Mouse (Mus musculus) MEL (cell line): ENCODE results near the gene Pou3f1. TPM values are rescaled to one million over a fixed set of nuclear protein-coding genes. Genes with fewer than 3 reads are reported as not detected.

Source experiments
- DNase-seq: peaks from one replicate; pipeline ENCODE4 v3.0.0; 2011; ENCODE audit warnings: low read depth, low spot score
- H3K27ac ChIP-seq: 2 replicates; pipeline ENCODE4 v1.5.1; 2012; ENCODE audit warnings: low read depth, mild to moderate bottlenecking, control low read depth, low read length, moderate library complexity; ENCODE audit not compliant: control insufficient read depth
- H3K27me3 ChIP-seq, 2 experiments: fragments of 150-350 bp in 1 of 2; sonication (generic) in 1 of 2; 2 replicates each; pipeline ENCODE4 v1.6.1; 2012; ENCODE audit warnings: low read length in 2 of 2, mild to moderate bottlenecking in 2 of 2, improper control_type of control experiment in 1 of 2, moderate library complexity in 1 of 2; ENCODE audit not compliant: insufficient read depth in 2 of 2, control insufficient read depth in 1 of 2
- H3K36me3 ChIP-seq, 2 experiments: 2 replicates each; pipeline ENCODE4 v1.6.1; 2012 to 2014; ENCODE audit warnings: low read length in 2 of 2, improper control_type of control experiment in 1 of 2, inconsistent platforms in 1 of 2, mild to moderate bottlenecking in 1 of 2; ENCODE audit not compliant: insufficient read depth in 2 of 2, control insufficient read depth in 1 of 2
- H3K4me1 ChIP-seq, 2 experiments: fragments of 150-350 bp in 1 of 2; sonication (generic) in 1 of 2; 2 replicates each; pipeline ENCODE4 v1.6.1; 2012; ENCODE audit warnings: low read length in 2 of 2, improper control_type of control experiment in 1 of 2, mild to moderate bottlenecking in 1 of 2; ENCODE audit not compliant: insufficient read depth in 2 of 2, control insufficient read depth in 1 of 2
- H3K4me3 ChIP-seq, 2 experiments: fragments of 150-350 bp in 1 of 2; sonication (generic) in 1 of 2; 2 replicates each; pipeline ENCODE4 v1.5.1; 2012; ENCODE audit warnings: low read depth in 2 of 2, low read length in 2 of 2, mild to moderate bottlenecking in 2 of 2, moderate library complexity in 2 of 2, control low read depth in 1 of 2, improper control_type of control experiment in 1 of 2; ENCODE audit not compliant: control insufficient read depth in 1 of 2, insufficient read depth in 1 of 2
- H3K79me2 ChIP-seq: 2 replicates; pipeline ENCODE4 v1.6.1; 2012; ENCODE audit warnings: mild to moderate bottlenecking, low read length, moderate library complexity; ENCODE audit not compliant: control insufficient read depth, poor library complexity, insufficient read depth
- H3K9ac ChIP-seq: 2 replicates; pipeline ENCODE4 v1.6.1; 2012; ENCODE audit warnings: low read depth, mild to moderate bottlenecking, control low read depth, low read length, moderate library complexity; ENCODE audit not compliant: control insufficient read depth, poor library complexity, severe bottlenecking
- H3K9me3 ChIP-seq: fragments of 150-350 bp; sonication (generic); replicated peaks from 2 replicates; pipeline ENCODE4 v1.6.1; 2012; ENCODE audit warnings: mild to moderate bottlenecking, low read length, improper control_type of control experiment, moderate library complexity; ENCODE audit not compliant: insufficient read depth
- CHD1 ChIP-seq: IDR thresholded peaks from 2 replicates; pipeline ENCODE4 v1.6.1; 2012; ENCODE audit warnings: low read depth, mild to moderate bottlenecking, inconsistent platforms, low read length, improper control_type of control experiment
- EP300 ChIP-seq, 2 experiments: IDR thresholded peaks; 2 replicates each; pipeline ENCODE4 v1.6.1; 2011; ENCODE audit warnings: improper control_type of control experiment in 2 of 2, low read length in 2 of 2, low read depth in 1 of 2, mild to moderate bottlenecking in 1 of 2
- GATA1 ChIP-seq: IDR thresholded peaks from 2 replicates; pipeline ENCODE4 v1.6.1; 2011; ENCODE audit warnings: low read depth, low read length, improper control_type of control experiment
- MAZ ChIP-seq: IDR thresholded peaks from 2 replicates; pipeline ENCODE4 v1.6.1; 2012; ENCODE audit warnings: low read depth, mild to moderate bottlenecking, inconsistent platforms, low read length, improper control_type of control experiment
- MXI1 ChIP-seq: IDR thresholded peaks from 2 replicates; pipeline ENCODE4 v1.6.1; 2011; ENCODE audit warnings: mild to moderate bottlenecking, low read depth, low read length, improper control_type of control experiment
- MYC ChIP-seq: IDR thresholded peaks from 2 replicates; pipeline ENCODE4 v1.6.1; 2011; ENCODE audit warnings: low read depth, mild to moderate bottlenecking, low read length, improper control_type of control experiment, moderate library complexity
- POLR2AphosphoS2 ChIP-seq: IDR thresholded peaks from 2 replicates; pipeline ENCODE4 v1.6.1; 2011; ENCODE audit warnings: low read length, improper control_type of control experiment
- POLR2AphosphoS5 ChIP-seq: IDR thresholded peaks from 2 replicates; pipeline ENCODE4 v1.6.1; 2012; ENCODE audit warnings: low read depth, borderline replicate concordance, mild to moderate bottlenecking, inconsistent platforms, low read length, moderate library complexity, mixed read lengths
- RAD21 ChIP-seq: IDR thresholded peaks from 2 replicates; pipeline ENCODE4 v1.6.1; 2011; ENCODE audit warnings: mild to moderate bottlenecking, low read depth, low read length, improper control_type of control experiment
- SIN3A ChIP-seq: IDR thresholded peaks from 2 replicates; pipeline ENCODE4 v1.6.1; 2012; ENCODE audit warnings: low read length, improper control_type of control experiment, inconsistent platforms
- TCF12 ChIP-seq: IDR thresholded peaks from 2 replicates; pipeline ENCODE4 v1.6.1; 2014; ENCODE audit warnings: low read depth, mild to moderate bottlenecking, inconsistent platforms, low read length, improper control_type of control experiment, moderate library complexity
- UBTF ChIP-seq: IDR thresholded peaks from 2 replicates; pipeline ENCODE4 v1.6.1; 2012; ENCODE audit warnings: low read depth, mild to moderate bottlenecking, inconsistent platforms, low read length, improper control_type of control experiment, moderate library complexity, borderline replicate concordance; ENCODE audit not compliant: insufficient read depth
- ZNF384 ChIP-seq: IDR thresholded peaks from 2 replicates; pipeline ENCODE4 v1.6.1; 2012; ENCODE audit warnings: low read depth, mild to moderate bottlenecking, inconsistent platforms, low read length, improper control_type of control experiment
- polyA plus RNA-seq, 2 experiments: library from polyadenylated mRNA; stranded (reverse) in 1 of 2; unstranded in 1 of 2; fragments of >175 nt in 1 of 2; fragments of >200 nt in 1 of 2; gene quantifications; 2 replicates each; pipeline versions ENCODE4 v1.2.1 to v1.2.4; 2012; ENCODE audit warnings: low replicate concordance in 2 of 2, low read depth in 1 of 2; ENCODE audit not compliant: insufficient read length in 2 of 2, insufficient read depth in 1 of 2, missing spikeins in 1 of 2
- total RNA-seq: library from RNA; depleted of rRNA; stranded (reverse); fragments of 300-350 nt; gene quantifications from 2 replicates; pipeline ENCODE4 v1.2.3, GENCODE M21; 2012

Pou3f1 gene
- total and polyA plus RNA-seq, 3 experiments = not detected

DNA sequence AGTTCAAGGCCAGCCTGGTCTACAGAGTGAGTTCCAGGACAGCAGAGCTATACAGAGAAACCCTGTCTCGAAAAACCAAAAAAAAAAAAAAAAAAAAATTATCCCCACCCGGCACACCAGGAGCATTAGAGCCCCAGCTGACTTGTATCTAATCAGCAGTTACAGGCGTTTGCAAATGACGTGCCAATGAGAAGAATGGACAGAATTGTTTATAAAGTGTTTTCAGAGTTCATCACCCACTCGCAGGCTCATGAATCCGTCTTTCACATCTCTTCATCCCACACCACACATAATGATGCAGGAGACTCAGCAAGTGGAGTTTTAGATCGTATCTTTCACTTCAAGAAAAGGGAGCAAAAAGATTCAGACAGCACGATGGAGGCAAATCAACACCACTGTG, 28.8 kb downstream of the Pou3f1 start:
- Histone ChIP-seq H3K27ac (no peak overlapping the region), H3K9me3 (no peaks in the 10 kb centered on the region), H3K79me2 (peaks cover 18% of the 10 kb centered on the region), H3K4me1 (no peaks in the 10 kb centered on the region), H3K36me3 (peaks cover 4 to 33% of the 10 kb centered on the region in 2 experiments), H3K4me3 (no peak overlapping the region), H3K27me3 (no peaks in the 10 kb centered on the region), H3K9ac (no peak overlapping the region)
- 0 out of 2 replicates have a peak, but pooled peaks have one; percentile 14 for TF ChIP-seq ZNF384
- TF ChIP-seq POLR2AphosphoS5 = no peak
- DNase-seq = no peak

DNA sequence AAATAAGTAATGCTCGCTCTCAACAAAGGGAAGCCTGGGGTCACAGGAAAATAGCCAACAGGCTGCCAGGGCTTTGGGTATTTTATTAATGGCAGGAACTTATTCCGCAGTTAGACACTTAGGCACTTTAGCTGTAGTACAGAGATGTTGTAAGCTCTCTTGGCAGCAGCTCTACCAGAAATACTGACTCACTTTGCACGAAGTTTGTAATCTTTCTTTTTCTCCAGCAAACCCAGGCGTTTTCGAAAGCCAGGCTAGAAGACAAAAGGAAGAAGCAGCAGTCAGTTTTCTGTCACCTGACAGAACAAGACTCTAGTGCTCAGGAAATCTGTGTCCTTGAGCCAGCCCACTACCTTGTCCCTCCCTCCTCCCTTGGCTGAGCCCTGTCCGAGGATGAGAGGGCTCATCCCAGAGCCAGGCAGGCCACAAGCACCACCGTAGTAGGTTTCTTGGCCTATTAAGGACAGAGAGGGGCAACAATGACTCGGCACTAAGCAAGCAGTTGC, 29.3 kb downstream of the Pou3f1 start:
- TF ChIP-seq MAZ = no peak
- no peak for TF ChIP-seq RAD21
- no peak for TF ChIP-seq TCF12
- no peak for TF ChIP-seq MYC
- TF ChIP-seq UBTF = no peak
- Histone ChIP-seq H3K4me1 (peaks cover 0 to 3% of the 10 kb centered on the region in 2 experiments; a peak in 2 of 4 replicates), H3K27me3 (no peaks in the 10 kb centered on the region), H3K36me3 (peaks cover 8 to 33% of the 10 kb centered on the region in 2 experiments), H3K9ac (no peak overlapping the region), H3K4me3 (no peak overlapping the region), H3K79me2 (peaks cover 23% of the 10 kb centered on the region), H3K27ac (no peak overlapping the region), H3K9me3 (no peaks in the 10 kb centered on the region)
- no peak for DNase-seq

DNA sequence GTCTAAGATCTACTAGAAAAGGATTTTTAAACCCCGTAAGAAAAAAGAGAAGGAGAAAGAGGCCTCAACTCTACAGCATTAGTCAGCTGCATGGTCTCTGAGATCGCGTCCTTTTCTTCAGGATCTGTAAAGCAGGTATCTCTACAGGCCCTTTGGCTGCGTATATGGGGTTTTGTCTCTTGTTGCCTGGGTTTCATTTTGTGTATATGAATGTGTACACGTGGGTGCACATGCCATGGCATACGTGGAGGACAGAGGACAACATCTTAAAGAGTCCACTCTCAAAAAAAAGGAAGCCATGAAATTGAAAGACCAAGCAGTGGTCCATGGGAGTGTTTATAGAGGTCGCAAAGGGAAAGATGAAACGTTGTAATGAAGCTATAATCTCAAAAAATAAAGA, 34.8 kb downstream of the Pou3f1 start:
- Histone ChIP-seq H3K27me3 (no peaks in the 10 kb centered on the region), H3K79me2 (peaks cover 46% of the 10 kb centered on the region), H3K4me1 (peaks cover 2 to 25% of the 10 kb centered on the region in 2 experiments; a peak in 3 of 4 replicates), H3K27ac (peak overlapping the region; percentile 35; the same call in 1 of the 2 replicates), H3K36me3 (peaks cover 2 to 24% of the 10 kb centered on the region in 2 experiments), H3K9ac (peak overlapping the region; percentile 93), H3K9me3 (no peaks in the 10 kb centered on the region), H3K4me3 (peak overlapping the region; percentile 10 to 20; a peak in 3 of 4 replicates)
- DNase-seq = peak; percentile 60
- TF ChIP-seq MXI1 (peak; percentile 58), GATA1 (peak; percentile 0; the same call in 1 of the 2 replicates), MYC (0 out of 2 replicates have a peak, but pooled peaks have one; percentile 29), SIN3A (no peak; the same call in 1 of the 2 replicates), POLR2AphosphoS2 (no peak), EP300 (IDR thresholded peaks at IDR 0.05; ENCODE audit: low read depth in 1 of 2, low read length in 2 of 2) (0 out of 4 replicates have a peak, but pooled peaks of 1 of the 2 experiments have one; percentile 3), ZNF384 (0 out of 2 replicates have a peak, but pooled peaks have one; percentile 1), CHD1 (no peak)
- TF ChIP-seq, all 39 proteins: peak for 5
